Mouse (Mus musculus) adrenal gland, postnatal 36 days (tissue): Measurements from ENCODE around the gene Gm30191. TPM values are rescaled to one million over a fixed set of nuclear protein-coding genes. Genes with fewer than 3 reads are reported as not detected.
"Not testable (repeated sequence)": the region's sequence is repeated elsewhere in the genome, so short reads cannot be mapped to it uniquely, and the experiment has no call there.

Experiments used
- DNase-seq, 2 experiments: peaks; one replicate each; pipeline ENCODE4 v3.0.0; 2021; ENCODE audit warnings: mixed read lengths in 1 of 2
- total RNA-seq, 2 experiments: library from RNA; stranded (reverse); gene quantifications; 2 replicates each; pipeline ENCODE4 v1.2.3; 2021

Gene Gm30191
- total RNA-seq, 2 experiments from 2014 or later: not detected

DNA sequence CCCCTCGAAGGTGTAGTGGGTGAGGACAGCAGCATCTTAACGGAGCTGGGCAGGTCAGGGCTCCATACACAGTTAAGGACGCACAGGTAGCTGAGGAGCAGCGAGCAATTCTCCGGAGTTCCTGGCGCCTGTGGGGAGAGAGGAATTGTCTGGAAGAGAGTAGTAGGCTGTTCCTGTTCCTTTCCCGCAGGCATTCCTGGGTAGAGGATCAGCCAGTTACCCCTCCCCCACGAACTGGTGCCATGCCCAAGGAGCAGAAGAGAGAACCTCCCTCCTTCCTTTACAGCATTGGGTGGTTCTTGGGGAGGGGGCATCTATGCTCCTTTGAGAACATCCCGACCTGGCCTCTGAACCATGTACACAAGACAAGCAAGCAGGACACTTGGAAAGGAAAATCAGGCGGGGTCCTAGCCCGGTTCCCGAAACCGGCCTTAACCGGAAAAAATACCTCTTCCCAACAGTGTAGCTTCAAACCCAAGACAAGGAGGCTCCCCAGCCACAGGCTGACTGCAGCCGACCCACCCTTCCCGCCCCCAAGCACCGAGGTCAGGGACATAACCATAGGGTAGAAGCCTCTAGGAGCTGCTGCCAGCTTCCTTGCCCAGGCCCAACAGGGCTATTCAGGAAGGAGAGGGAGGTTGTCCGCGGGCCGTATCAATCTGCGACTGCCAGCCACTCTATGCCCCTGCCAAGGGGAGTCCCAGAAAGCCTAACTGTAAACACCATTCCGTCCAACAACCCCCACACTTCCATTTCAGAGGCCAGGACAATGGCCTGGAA is 5.6 kb downstream of the Gm30191 start:
- DNase-seq: peak in 1 of 2 experiments; percentile 41

DNA sequence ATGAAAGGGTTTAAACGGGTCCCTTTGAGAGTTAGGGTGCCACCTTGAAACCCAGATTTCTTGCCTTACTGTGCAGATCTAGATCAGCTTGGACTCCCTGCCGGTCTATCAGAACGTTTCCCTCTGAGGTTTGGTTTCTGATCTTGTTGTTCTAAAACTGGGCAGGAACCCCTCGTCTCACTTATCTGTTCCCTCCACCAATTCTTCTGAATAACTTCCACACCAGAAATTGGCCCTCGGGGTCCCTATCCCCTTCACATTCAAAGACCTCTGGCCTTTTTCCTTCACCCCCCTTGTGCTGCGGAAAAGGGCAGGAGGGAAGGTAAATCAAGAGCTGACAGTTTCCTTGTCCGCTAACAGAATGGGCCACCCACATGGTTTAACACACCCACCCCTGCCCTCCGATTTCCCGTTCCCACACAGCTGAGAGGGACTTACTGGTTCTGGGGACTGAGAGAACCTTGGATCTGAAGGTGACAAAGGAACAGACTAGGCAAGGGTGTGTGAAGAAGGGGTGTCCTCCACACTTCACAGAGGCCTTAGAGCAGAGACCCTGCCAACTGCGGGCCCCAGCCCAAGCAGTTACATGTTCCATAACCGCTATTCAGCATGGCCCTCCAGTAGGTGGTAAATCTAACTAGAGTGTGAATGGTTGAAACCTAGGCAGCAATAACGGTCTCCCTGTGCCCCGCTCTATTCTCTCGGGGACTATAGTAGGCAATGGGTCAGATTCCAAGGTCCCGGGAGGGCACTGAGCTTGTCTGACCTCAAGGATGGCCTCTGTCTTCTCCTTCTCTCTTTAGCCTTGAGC is 6.4 kb downstream of the Gm30191 start:
- peak; percentile 20 to 55 for DNase-seq

GRCm38 (mm10) chr4:134253722-134254324 is 7.1 kb downstream of the Gm30191 start, which contains the start of gene Grrp1:
Gene Grrp1, minus strand, starts transcription at chr4:134254106.
- DNase-seq: peak; percentile 23 to 37

DNA sequence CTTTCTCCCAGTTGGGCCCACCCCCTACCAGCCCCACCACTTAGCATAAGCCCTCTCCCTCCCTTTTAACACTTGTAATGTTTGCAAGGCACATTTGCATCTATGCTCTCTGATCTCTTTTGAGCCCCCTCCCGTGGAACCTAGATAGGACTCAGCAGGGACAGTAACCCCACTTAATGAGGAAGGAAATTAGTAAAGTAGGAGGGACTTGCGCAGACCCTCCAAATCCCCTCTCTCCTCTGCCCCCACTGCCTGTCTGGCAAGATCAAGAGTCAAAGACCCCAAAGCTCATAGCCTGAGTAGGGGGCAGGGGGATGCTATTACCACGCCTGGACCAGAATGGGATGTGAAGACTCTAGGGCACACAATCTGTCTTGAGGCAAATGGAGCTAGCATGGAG is 8.1 kb downstream of the Gm30191 start:
- DNase-seq: no peak

DNA sequence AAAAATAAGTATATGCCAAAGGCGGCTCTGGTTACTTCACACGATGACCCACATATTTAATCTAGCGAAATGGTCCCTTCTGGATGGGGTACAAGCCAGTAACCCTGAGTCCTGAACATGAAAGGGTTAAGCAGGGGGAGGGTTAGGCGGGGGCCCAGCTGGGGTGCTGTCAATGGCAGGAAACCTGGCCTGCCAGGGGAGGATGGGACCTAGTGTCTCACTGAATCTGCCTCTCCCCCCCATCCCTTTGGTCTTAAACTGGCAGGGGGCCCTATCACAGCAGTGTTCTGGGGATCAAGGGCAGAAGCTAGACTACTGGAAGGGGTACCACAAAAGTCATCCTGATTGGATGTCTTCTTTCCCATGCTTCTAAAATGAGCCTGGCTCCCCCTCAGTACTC is 9.1 kb downstream of the Gm30191 start:
- peak; percentile 25 to 56 for DNase-seq

GRCm38 (mm10) chr4:134256407-134257197 is 9.9 kb downstream of the Gm30191 start:
- DNase-seq: peak; percentile 41 to 53

GRCm38 (mm10) chr4:134257198-134258009 is 10.7 kb downstream of the Gm30191 start:
- no peak for DNase-seq

DNA sequence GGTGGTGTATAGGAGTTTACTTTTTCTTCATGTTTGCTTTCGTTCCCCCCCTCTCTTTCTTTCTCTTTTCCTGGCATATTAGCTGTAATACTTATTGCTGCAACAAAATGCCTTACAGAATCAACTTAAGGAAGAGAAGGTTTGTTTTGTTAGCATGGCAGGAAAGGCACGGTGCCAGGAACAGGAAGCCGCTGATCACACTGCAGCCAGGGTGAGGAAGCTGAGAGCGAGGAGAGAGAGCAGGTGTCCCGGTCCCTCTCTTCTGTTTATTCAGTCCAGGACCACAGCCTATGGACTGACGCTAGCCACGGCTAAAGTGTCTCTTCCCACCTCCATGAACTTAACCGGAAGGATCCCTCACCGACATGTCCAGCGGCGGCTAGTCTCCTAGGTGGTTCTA is 11.6 kb downstream of the Gm30191 start:
- no peak for DNase-seq

DNA sequence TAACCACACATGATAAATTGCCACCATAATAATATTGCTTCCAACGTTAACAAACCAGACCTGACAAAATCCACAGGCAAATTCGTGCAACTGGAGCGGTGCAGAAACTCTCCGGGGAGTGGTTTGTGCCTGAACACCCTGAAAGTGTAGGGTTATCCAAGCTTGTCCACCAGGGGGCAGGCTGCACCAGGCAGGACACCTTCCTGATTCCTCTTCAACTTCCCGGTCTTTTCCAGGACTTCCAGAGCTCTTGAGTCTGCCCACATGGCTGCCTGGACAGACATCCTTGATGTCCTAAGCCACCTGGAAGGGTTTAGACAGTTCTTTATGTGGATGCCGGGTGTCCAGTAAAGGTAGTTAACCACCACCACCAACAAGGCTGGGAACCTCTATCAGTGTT is 16.5 kb downstream of the Gm30191 start:
- peak; percentile 74 to 88 for DNase-seq

GRCm38 (mm10) chr4:134265860-134266585 is 19.3 kb downstream of the Gm30191 start:
- DNase-seq: no peak

DNA sequence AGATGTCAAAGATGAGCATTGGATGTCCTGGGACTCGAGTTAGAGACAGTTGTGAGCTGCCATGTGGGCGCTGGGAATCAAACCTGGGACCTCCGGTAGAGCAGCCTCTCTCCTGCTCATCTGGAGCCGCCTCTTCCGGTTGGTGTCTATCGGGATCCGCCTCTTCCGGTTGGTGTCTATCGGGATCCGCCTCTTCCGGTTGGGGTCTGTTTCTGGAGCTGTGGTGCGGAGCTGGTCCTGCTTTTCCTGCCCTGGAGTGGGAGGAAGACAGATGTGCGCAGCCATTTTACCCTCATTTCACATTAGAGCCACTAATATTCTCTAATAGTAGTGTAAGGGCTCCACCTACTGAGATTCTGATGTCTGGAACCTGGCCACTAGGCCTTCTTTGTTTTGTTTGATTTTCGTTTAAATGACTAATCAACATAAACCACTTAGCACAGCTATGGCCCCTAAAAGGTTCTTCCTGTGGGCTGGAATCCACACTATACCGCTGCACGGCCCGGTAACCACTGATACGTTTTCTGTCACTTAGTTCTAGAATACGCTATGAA is 21.4 kb downstream of the Gm30191 start:
- DNase-seq: no peak

GRCm38 (mm10) chr4:134269622-134270021 is 22.9 kb downstream of the Gm30191 start:
- DNase-seq: not testable (repeated sequence)

DNA sequence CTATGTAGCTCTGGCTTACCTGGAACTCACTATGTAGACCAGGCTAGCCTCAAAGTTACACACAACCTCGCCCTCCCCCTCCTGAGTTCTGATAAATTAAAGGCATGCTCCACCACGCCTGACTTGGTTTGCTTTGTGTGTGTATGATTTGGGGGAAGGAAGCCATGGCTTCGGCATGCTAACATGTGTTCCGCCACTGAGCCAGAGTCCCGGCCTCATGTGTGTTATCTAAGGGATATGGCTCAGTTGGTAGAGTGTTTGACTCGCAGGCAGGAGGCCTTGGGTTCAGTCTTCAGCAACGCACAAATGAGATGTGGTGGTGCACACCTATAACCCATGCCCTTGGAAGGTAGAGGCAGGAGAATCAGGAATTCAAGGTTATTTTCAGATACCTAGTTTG is 25.2 kb downstream of the Gm30191 start:
- no peak for DNase-seq

GRCm38 (mm10) chr4:134272731-134273416 is 26.1 kb downstream of the Gm30191 start:
- DNase-seq: no peak

GRCm38 (mm10) chr4:134273417-134274345 is 26.9 kb downstream of the Gm30191 start:
- DNase-seq: peak in 1 of 2 experiments; percentile 28

- no peak for DNase-seq
These were observed 38.2 kb downstream of the Gm30191 start for GRCm38 (mm10) chr4:134284942-134285341.

GRCm38 (mm10) chr4:134286226-134287167 is 39.8 kb downstream of the Gm30191 start:
- DNase-seq: peak in 1 of 2 experiments; percentile 51
